Mouse (Mus musculus): ENCODE measurements at regions not wholly inside any gene's neighbourhood (a gene's known extent, or its start where the extent isn't known, plus 50 kb on each side); places are given as distances from the start of the nearest gene placed in this dataset.

GRCm38 (mm10) chr3:50929013-50929412, 295.2 kb upstream of the Noct start:
- TF ChIP-seq CTCF (IDR thresholded peaks at IDR 0.05; ENCODE audit: insufficient read depth, low read depth, low read length) (no peak), POLR2A (IDR thresholded peaks at IDR 0.05; ENCODE audit: insufficient read depth, low read depth, low read length) (no peak)
